Mouse (Mus musculus) thymus, adult 2 months (tissue): ENCODE results near the gene Pla2g5.

Experiments used
- CTCF ChIP-seq: fragments of 200-500 bp; IDR thresholded peaks from 2 replicates; pipeline ENCODE4 v1.5.1; 2012; ENCODE audit warnings: mild to moderate bottlenecking, control low read depth, low read length, moderate library complexity, borderline replicate concordance; ENCODE audit not compliant: control insufficient read depth, poor library complexity, insufficient read depth; ENCODE audit errors: extremely low read depth
- POLR2A ChIP-seq: fragments of 200-500 bp; IDR thresholded peaks from 2 replicates; pipeline ENCODE4 v1.6.1; 2012; ENCODE audit warnings: mild to moderate bottlenecking, low read length, control low read depth, moderate library complexity; ENCODE audit not compliant: control insufficient read depth, poor library complexity, insufficient read depth; ENCODE audit errors: extremely low read depth

GRCm38 (mm10) chr4:138889165-138889564 lies 25.9 kb upstream of the Pla2g5 start:
- TF ChIP-seq POLR2A (no peak), CTCF (no peak)
